Mouse (Mus musculus) midbrain, embryonic 16.5 days (tissue): ENCODE measurements around the gene Kif18a. TPM values are rescaled to one million over a fixed set of nuclear protein-coding genes. Genes with fewer than 3 reads are reported as not detected.
A peak's percentile ranks its signal among the peaks of the same experiment; 100 is the strongest.

Experiments used
- ATAC-seq: fragments of 200-750 bp; cut with Nextera tagmentation; 2 replicates; pipeline ENCODE4 v1.8.0; 2017; ENCODE audit warnings: moderate TSS enrichment
- H3K27ac ChIP-seq: fragments of 300-500 bp; sonication (generic); 2 replicates; pipeline ENCODE4 v1.5.1; 2014; ENCODE audit warnings: mild to moderate bottlenecking, low read length, mixed read lengths
- H3K27me3 ChIP-seq: fragments of 300-500 bp; sonication (generic); 2 replicates; pipeline ENCODE4 v1.6.1; 2014; ENCODE audit warnings: low read depth, low read length, mixed read lengths; ENCODE audit not compliant: control insufficient read depth, insufficient read depth
- H3K36me3 ChIP-seq: fragments of 300-500 bp; sonication (generic); 2 replicates; pipeline ENCODE4 v1.6.1; 2014; ENCODE audit warnings: mild to moderate bottlenecking, low read length, moderate library complexity, mixed read lengths; ENCODE audit not compliant: control insufficient read depth, insufficient read depth
- H3K4me1 ChIP-seq: fragments of 300-500 bp; sonication (generic); 2 replicates; pipeline ENCODE4 v1.6.1; 2014; ENCODE audit warnings: mild to moderate bottlenecking, low read length, mixed read lengths; ENCODE audit not compliant: control insufficient read depth, insufficient read depth
- H3K4me2 ChIP-seq: fragments of 300-500 bp; sonication (generic); 2 replicates; pipeline ENCODE4 v1.6.1; 2014; ENCODE audit warnings: mild to moderate bottlenecking, low read length, mixed read lengths
- H3K4me3 ChIP-seq: fragments of 300-500 bp; sonication (generic); 2 replicates; pipeline ENCODE4 v1.5.1; 2014; ENCODE audit warnings: low read depth, mild to moderate bottlenecking, low read length, moderate library complexity, mixed read lengths
- H3K9ac ChIP-seq: fragments of 300-500 bp; sonication (generic); 2 replicates; pipeline ENCODE4 v1.6.1; 2014; ENCODE audit warnings: low read depth, low read length, mixed read lengths
- H3K9me3 ChIP-seq: fragments of 300-500 bp; sonication (generic); replicated peaks from 2 replicates; pipeline ENCODE4 v1.6.1; 2014; ENCODE audit warnings: mild to moderate bottlenecking, low read length, mixed read lengths; ENCODE audit not compliant: control insufficient read depth, poor library complexity, severe bottlenecking
- WGBS: fragments of 180-500 bp; shearing (Covaris S2); extraction: QIAGEN DNeasy Blood & Tissue Kit; methylation state at CpG from one replicate; pipeline ENCODE4 v1.1.7; 2014; 5-methylcytosine and 5-hydroxymethylcytosine counted together
- polyA plus RNA-seq: library from polyadenylated mRNA; unstranded; fragments of >200 nt; fragmentation: Nextera tagmentation; extraction: Ambion mirVana; gene quantifications from 2 replicates; pipeline ENCODE4 v1.2.1, GENCODE M21; 2015

Gene Kif18a
- polyA plus RNA-seq, 1 experiment from 2014 or later: 3.1 TPM

- peak overlapping the region; percentile 62 for H3K9ac ChIP-seq
- peak overlapping the region; percentile 50 for H3K4me3 ChIP-seq
- H3K4me2 ChIP-seq: peak overlapping the region; percentile 75
- peaks cover 9% of the 10 kb centered on the region for H3K4me1 ChIP-seq
- no peaks in the 10 kb centered on the region for H3K36me3 ChIP-seq
- H3K27me3 ChIP-seq: no peaks in the 10 kb centered on the region
- 0% methylated on average over 1 of the region's 1 CpGs for WGBS
- H3K27ac ChIP-seq: no peak overlapping the region
- H3K9me3 ChIP-seq: no peaks in the 10 kb centered on the region
- no peak for ATAC-seq
Measured at GRCm38 (mm10) chr2:109281341-109281690, 778 bp downstream of the Kif18a start.

GRCm38 (mm10) chr2:109284121-109284520, 3.6 kb downstream of the Kif18a start:
- H3K4me3 ChIP-seq: no peak overlapping the region
- no peak overlapping the region for H3K27ac ChIP-seq
- H3K4me1 ChIP-seq: peaks cover 5% of the 10 kb centered on the region
- no peaks in the 10 kb centered on the region for H3K27me3 ChIP-seq
- no peaks in the 10 kb centered on the region for H3K36me3 ChIP-seq
- no peak overlapping the region for H3K4me2 ChIP-seq
- no peaks in the 10 kb centered on the region for H3K9me3 ChIP-seq
- no peak overlapping the region for H3K9ac ChIP-seq
- ATAC-seq: no peak
- WGBS: 92% methylated on average over 3 of the region's 3 CpGs

GRCm38 (mm10) chr2:109289327-109289726, 8.8 kb downstream of the Kif18a start:
- no peaks in the 10 kb centered on the region for H3K27me3 ChIP-seq
- no peak overlapping the region for H3K4me3 ChIP-seq
- H3K4me2 ChIP-seq: no peak overlapping the region
- H3K36me3 ChIP-seq: no peaks in the 10 kb centered on the region
- WGBS: 95% methylated on average over 6 of the region's 6 CpGs
- H3K27ac ChIP-seq: no peak overlapping the region
- ATAC-seq: no peak
- no peaks in the 10 kb centered on the region for H3K4me1 ChIP-seq
- H3K9ac ChIP-seq: no peak overlapping the region
- H3K9me3 ChIP-seq: no peaks in the 10 kb centered on the region

- Histone ChIP-seq H3K4me1 (no peaks in the 10 kb centered on the region), H3K27me3 (no peaks in the 10 kb centered on the region), H3K9me3 (no peaks in the 10 kb centered on the region), H3K4me3 (no peak overlapping the region), H3K27ac (no peak overlapping the region), H3K4me2 (no peak overlapping the region), H3K36me3 (no peaks in the 10 kb centered on the region), H3K9ac (no peak overlapping the region)
- no peak for ATAC-seq
- 93% methylated on average over 5 of the region's 5 CpGs for WGBS
Measured at GRCm38 (mm10) chr2:109296264-109296663, 15.7 kb downstream of the Kif18a start.

- Histone ChIP-seq H3K4me2 (no peak overlapping the region), H3K27me3 (no peaks in the 10 kb centered on the region), H3K9me3 (no peaks in the 10 kb centered on the region), H3K36me3 (no peaks in the 10 kb centered on the region), H3K4me3 (no peak overlapping the region), H3K4me1 (no peaks in the 10 kb centered on the region), H3K9ac (no peak overlapping the region), H3K27ac (no peak overlapping the region)
- no peak for ATAC-seq
- 97% methylated on average over 1 of the region's 1 CpGs for WGBS
Measured at GRCm38 (mm10) chr2:109298160-109298559, 17.6 kb downstream of the Kif18a start.

- Histone ChIP-seq H3K4me1 (no peaks in the 10 kb centered on the region), H3K27ac (no peak overlapping the region), H3K27me3 (no peaks in the 10 kb centered on the region), H3K9me3 (no peaks in the 10 kb centered on the region), H3K4me3 (no peak overlapping the region), H3K4me2 (no peak overlapping the region), H3K9ac (no peak overlapping the region), H3K36me3 (no peaks in the 10 kb centered on the region)
- WGBS: 85% methylated on average over 3 of the region's 3 CpGs
- no peak for ATAC-seq
Measured at GRCm38 (mm10) chr2:109302234-109302633, 21.7 kb downstream of the Kif18a start.

GRCm38 (mm10) chr2:109303638-109304037, 23.1 kb downstream of the Kif18a start:
- H3K27me3 ChIP-seq: no peaks in the 10 kb centered on the region
- no peak overlapping the region for H3K4me2 ChIP-seq
- H3K9ac ChIP-seq: no peak overlapping the region
- H3K36me3 ChIP-seq: no peaks in the 10 kb centered on the region
- no peaks in the 10 kb centered on the region for H3K9me3 ChIP-seq
- no peaks in the 10 kb centered on the region for H3K4me1 ChIP-seq
- no peak overlapping the region for H3K4me3 ChIP-seq
- H3K27ac ChIP-seq: no peak overlapping the region
- ATAC-seq: no peak

- Histone ChIP-seq H3K9ac (no peak overlapping the region), H3K27ac (no peak overlapping the region), H3K4me3 (no peak overlapping the region), H3K9me3 (no peaks in the 10 kb centered on the region), H3K4me1 (no peaks in the 10 kb centered on the region), H3K27me3 (no peaks in the 10 kb centered on the region), H3K4me2 (no peak overlapping the region), H3K36me3 (no peaks in the 10 kb centered on the region)
- ATAC-seq: no peak
- WGBS: 96% methylated on average over 5 of the region's 5 CpGs
Measured at GRCm38 (mm10) chr2:109311369-109311768, 30.8 kb downstream of the Kif18a start.

GRCm38 (mm10) chr2:109331807-109332206, 51.3 kb downstream of the Kif18a start:
- WGBS: 95% methylated on average over 1 of the region's 1 CpGs
- H3K9ac ChIP-seq: no peak overlapping the region
- H3K27me3 ChIP-seq: no peaks in the 10 kb centered on the region
- no peak overlapping the region for H3K4me3 ChIP-seq
- no peak overlapping the region for H3K27ac ChIP-seq
- no peaks in the 10 kb centered on the region for H3K36me3 ChIP-seq
- no peak overlapping the region for H3K4me2 ChIP-seq
- no peaks in the 10 kb centered on the region for H3K9me3 ChIP-seq
- ATAC-seq: no peak
- H3K4me1 ChIP-seq: no peaks in the 10 kb centered on the region

- 97% methylated on average over 5 of the region's 5 CpGs for WGBS
- no peaks in the 10 kb centered on the region for H3K9me3 ChIP-seq
- H3K4me2 ChIP-seq: no peak overlapping the region
- no peak overlapping the region for H3K9ac ChIP-seq
- H3K36me3 ChIP-seq: no peaks in the 10 kb centered on the region
- ATAC-seq: no peak
- H3K27ac ChIP-seq: no peak overlapping the region
- H3K27me3 ChIP-seq: no peaks in the 10 kb centered on the region
- H3K4me1 ChIP-seq: no peaks in the 10 kb centered on the region
- no peak overlapping the region for H3K4me3 ChIP-seq
Measured at GRCm38 (mm10) chr2:109334237-109334636, 53.7 kb downstream of the Kif18a start.
